Mouse (Mus musculus) midbrain, embryonic 15.5 days (tissue): ENCODE results near the gene Tbc1d10c. TPM values are rescaled to one million over a fixed set of nuclear protein-coding genes. Genes with fewer than 3 reads are reported as not detected.
A peak's percentile ranks its signal among the peaks of the same experiment; 100 is the strongest.

Source experiments
- ATAC-seq: fragments of 200-750 bp; cut with Nextera tagmentation; replicated peaks from 2 replicates; pipeline ENCODE4 v1.8.0; 2017; ENCODE audit warnings: moderate TSS enrichment
- H3K27ac ChIP-seq: fragments of 300-500 bp; sonication (generic); 2 replicates; pipeline ENCODE4 v1.5.1; 2015; ENCODE audit warnings: mild to moderate bottlenecking, inconsistent platforms
- H3K27me3 ChIP-seq: fragments of 300-500 bp; sonication (generic); replicated peaks from 2 replicates; pipeline ENCODE4 v1.6.1; 2015; ENCODE audit warnings: inconsistent platforms
- H3K36me3 ChIP-seq: fragments of 300-500 bp; sonication (generic); replicated peaks from 2 replicates; pipeline ENCODE4 v1.6.1; 2015; ENCODE audit warnings: inconsistent platforms
- H3K4me1 ChIP-seq: fragments of 300-500 bp; sonication (generic); 2 replicates; pipeline ENCODE4 v1.6.1; 2015; ENCODE audit warnings: inconsistent platforms
- H3K4me2 ChIP-seq: fragments of 300-500 bp; sonication (generic); 2 replicates; pipeline ENCODE4 v1.6.1; 2015; ENCODE audit warnings: inconsistent platforms, mild to moderate bottlenecking, moderate library complexity
- H3K4me3 ChIP-seq: fragments of 300-500 bp; sonication (generic); 2 replicates; pipeline ENCODE4 v1.5.1; 2015; ENCODE audit warnings: mild to moderate bottlenecking, inconsistent platforms
- H3K9ac ChIP-seq: fragments of 300-500 bp; sonication (generic); 2 replicates; pipeline ENCODE4 v1.6.1; 2015; ENCODE audit warnings: mild to moderate bottlenecking, inconsistent platforms
- H3K9me3 ChIP-seq: fragments of 300-500 bp; sonication (generic); 2 replicates; pipeline ENCODE4 v1.6.1; 2016; ENCODE audit warnings: inconsistent platforms
- WGBS: fragments of 180-500 bp; shearing (Covaris S2); methylation state at CpG from one replicate; pipeline ENCODE4 v1.1.7; 2015; ENCODE audit warnings: mixed read lengths; 5-methylcytosine and 5-hydroxymethylcytosine counted together
- polyA plus RNA-seq: library from polyadenylated mRNA; unstranded; fragments of >200 nt; fragmentation: Nextera tagmentation; extraction: Ambion mirVana; gene quantifications from 2 replicates; pipeline ENCODE4 v1.2.1, GENCODE M21; 2015

Tbc1d10c gene
- polyA plus RNA-seq, 1 experiment from 2014 or later, result 0.93 TPM

GRCm38 (mm10) chr19:4183689-4184088 lies 7.4 kb downstream of the Tbc1d10c start:
- H3K4me3 ChIP-seq, result no peak overlapping the region
- H3K36me3 ChIP-seq, result no peaks in the 10 kb centered on the region
- no peaks in the 10 kb centered on the region for H3K27me3 ChIP-seq
- H3K4me2 ChIP-seq, result no peak overlapping the region
- H3K4me1 ChIP-seq, result peaks cover 9% of the 10 kb centered on the region
- no peak overlapping the region for H3K9ac ChIP-seq
- H3K9me3 ChIP-seq, result no peaks in the 10 kb centered on the region
- H3K27ac ChIP-seq, result no peak overlapping the region
- ATAC-seq, result no peak
- WGBS, result 78% methylated on average over 2 of the region's 2 CpGs

- H3K27ac ChIP-seq, result no peak overlapping the region
- no peak overlapping the region for H3K9ac ChIP-seq
- H3K9me3 ChIP-seq, result no peaks in the 10 kb centered on the region
- H3K36me3 ChIP-seq, result no peaks in the 10 kb centered on the region
- 0 out of 2 replicates have a peak, but pooled peaks cover 2% of the 10 kb centered on the region for H3K27me3 ChIP-seq
- no peak overlapping the region for H3K4me2 ChIP-seq
- H3K4me3 ChIP-seq, result no peak overlapping the region
- no peak; the same call in 1 of the 2 replicates for ATAC-seq
- H3K4me1 ChIP-seq, result peaks cover 9% of the 10 kb centered on the region
- 43% methylated on average over 3 of the region's 3 CpGs for WGBS
Measured at GRCm38 (mm10) chr19:4181892-4182291, 9.2 kb downstream of the Tbc1d10c start.

- Histone ChIP-seq H3K9me3 (no peaks in the 10 kb centered on the region), H3K27me3 (0 out of 2 replicates have a peak, but pooled peaks cover 2% of the 10 kb centered on the region), H3K9ac (no peak overlapping the region), H3K27ac (no peak overlapping the region), H3K4me1 (peaks cover 12% of the 10 kb centered on the region), H3K4me3 (no peak overlapping the region), H3K36me3 (no peaks in the 10 kb centered on the region), H3K4me2 (no peak overlapping the region)
- no peak for ATAC-seq
- WGBS, result 87% methylated on average over 7 of the region's 7 CpGs
Measured at GRCm38 (mm10) chr19:4180411-4180810, 10.7 kb downstream of the Tbc1d10c start.

GRCm38 (mm10) chr19:4175368-4175947 lies 15.6 kb downstream of the Tbc1d10c start, which contains the start of gene Carns1:
TSS of gene Carns1 (minus strand) at chr19:4175479.
- 2% methylated on average over 11 of the region's 11 CpGs for WGBS
- Histone ChIP-seq H3K9me3 (no peaks in the 10 kb centered on the region), H3K27ac (no peak within 1 kb of the TSS), H3K9ac (peak within 1 kb of the TSS; percentile 8; the same call in 1 of the 2 replicates), H3K4me1 (peaks cover 9% of the 10 kb centered on the region), H3K36me3 (no peaks in the 10 kb centered on the region), H3K4me3 (no peak within 1 kb of the TSS), H3K4me2 (peak within 1 kb of the TSS; percentile 33), H3K27me3 (0 out of 2 replicates have a peak, but pooled peaks cover 2% of the 10 kb centered on the region)
- ATAC-seq, result 0 out of 2 replicates have a peak, but pooled peaks have one; percentile 14

- Histone ChIP-seq H3K4me2 (no peak overlapping the region), H3K4me1 (peaks cover 17% of the 10 kb centered on the region), H3K9me3 (no peaks in the 10 kb centered on the region), H3K36me3 (no peaks in the 10 kb centered on the region), H3K27me3 (0 out of 2 replicates have a peak, but pooled peaks cover 2% of the 10 kb centered on the region), H3K27ac (no peak overlapping the region), H3K9ac (no peak overlapping the region), H3K4me3 (no peak overlapping the region)
- ATAC-seq, result no peak
- 52% methylated on average over 11 of the region's 11 CpGs for WGBS
Measured at GRCm38 (mm10) chr19:4172925-4173324, 18.2 kb downstream of the Tbc1d10c start.

- H3K27me3 ChIP-seq, result no peaks in the 10 kb centered on the region
- H3K27ac ChIP-seq, result no peak overlapping the region
- H3K4me1 ChIP-seq, result peaks cover 17% of the 10 kb centered on the region
- no peak overlapping the region for H3K9ac ChIP-seq
- no peak overlapping the region for H3K4me3 ChIP-seq
- no peaks in the 10 kb centered on the region for H3K36me3 ChIP-seq
- ATAC-seq, result no peak
- no peaks in the 10 kb centered on the region for H3K9me3 ChIP-seq
- WGBS, result 77% methylated on average over 13 of the region's 13 CpGs
- H3K4me2 ChIP-seq, result no peak overlapping the region
Measured at GRCm38 (mm10) chr19:4171393-4172290, 19.4 kb downstream of the Tbc1d10c start.

- H3K4me2 ChIP-seq, result no peak overlapping the region
- peaks cover 17% of the 10 kb centered on the region for H3K4me1 ChIP-seq
- H3K4me3 ChIP-seq, result no peak overlapping the region
- H3K27me3 ChIP-seq, result no peaks in the 10 kb centered on the region
- no peak overlapping the region for H3K9ac ChIP-seq
- H3K9me3 ChIP-seq, result no peaks in the 10 kb centered on the region
- no peak for ATAC-seq
- WGBS, result 88% methylated on average over 10 of the region's 10 CpGs
- H3K36me3 ChIP-seq, result no peaks in the 10 kb centered on the region
- H3K27ac ChIP-seq, result no peak overlapping the region
Measured at GRCm38 (mm10) chr19:4170723-4171392, 20.2 kb downstream of the Tbc1d10c start.

GRCm38 (mm10) chr19:4169810-4170209 lies 21.3 kb downstream of the Tbc1d10c start:
- no peaks in the 10 kb centered on the region for H3K27me3 ChIP-seq
- H3K9ac ChIP-seq, result peak overlapping the region; percentile 70
- no peaks in the 10 kb centered on the region for H3K36me3 ChIP-seq
- H3K9me3 ChIP-seq, result no peaks in the 10 kb centered on the region
- H3K4me2 ChIP-seq, result peak overlapping the region; percentile 77
- peak overlapping the region; percentile 92 for H3K27ac ChIP-seq
- peak; percentile 63 for ATAC-seq
- H3K4me3 ChIP-seq, result peak overlapping the region; percentile 45
- 3% methylated on average over 27 of the region's 27 CpGs for whole genome bisulfite sequencing
- peaks cover 8% of the 10 kb centered on the region for H3K4me1 ChIP-seq

- Histone ChIP-seq H3K36me3 (no peaks in the 10 kb centered on the region), H3K27me3 (no peaks in the 10 kb centered on the region), H3K4me2 (peak overlapping the region; percentile 77), H3K4me3 (peak overlapping the region; percentile 45), H3K4me1 (peaks cover 8% of the 10 kb centered on the region), H3K9me3 (no peaks in the 10 kb centered on the region), H3K27ac (peak overlapping the region; percentile 92), H3K9ac (peak overlapping the region; percentile 70)
- WGBS, result under 1% methylated on average over 43 of the region's 43 CpGs
- peak; percentile 94 for ATAC-seq
Measured at GRCm38 (mm10) chr19:4169378-4169784, 21.7 kb downstream of the Tbc1d10c start.

GRCm38 (mm10) chr19:4166678-4167476 lies 24.2 kb downstream of the Tbc1d10c start:
- Histone ChIP-seq H3K27ac (no peak overlapping the region), H3K4me2 (no peak overlapping the region), H3K9me3 (no peaks in the 10 kb centered on the region), H3K9ac (no peak overlapping the region), H3K4me1 (peaks cover 26% of the 10 kb centered on the region), H3K27me3 (no peaks in the 10 kb centered on the region), H3K4me3 (no peak overlapping the region), H3K36me3 (no peaks in the 10 kb centered on the region)
- no peak for ATAC-seq
- WGBS, result 75% methylated on average over 9 of the region's 9 CpGs

- Histone ChIP-seq H3K9ac (no peak overlapping the region), H3K4me2 (no peak overlapping the region), H3K27ac (no peak overlapping the region), H3K27me3 (no peaks in the 10 kb centered on the region), H3K4me1 (peaks cover 22% of the 10 kb centered on the region), H3K36me3 (peaks cover 7% of the 10 kb centered on the region; the same call in 1 of the 2 replicates), H3K9me3 (no peaks in the 10 kb centered on the region), H3K4me3 (no peak overlapping the region)
- WGBS, result 69% methylated on average over 2 of the region's 2 CpGs
- no peak for ATAC-seq
Measured at GRCm38 (mm10) chr19:4164721-4165120, 26.4 kb downstream of the Tbc1d10c start.
